Mouse (Mus musculus) embryonic facial prominence, embryonic 14.5 days (tissue): ENCODE results near the gene Gm9817. TPM values are rescaled to one million over a fixed set of nuclear protein-coding genes. Genes with fewer than 3 reads are reported as not detected.

ENCODE experiments used
- ATAC-seq: fragments of 200-750 bp; cut with Nextera tagmentation; 2 replicates; pipeline ENCODE4 v1.8.0; 2017; ENCODE audit warnings: low read depth, moderate number of reproducible peaks, moderate TSS enrichment
- DNase-seq: peaks from one replicate; pipeline ENCODE4 v3.0.0-alpha.2; 2015; ENCODE audit warnings: low spot score
- H3K27ac ChIP-seq: fragments of 300-500 bp; sonication (generic); replicated peaks from 2 replicates; pipeline ENCODE4 v1.5.1; 2014; ENCODE audit warnings: low read depth, mild to moderate bottlenecking, low read length, moderate library complexity
- H3K27me3 ChIP-seq: fragments of 300-500 bp; sonication (generic); replicated peaks from 2 replicates; pipeline ENCODE4 v1.6.1; 2014; ENCODE audit warnings: low read length; ENCODE audit not compliant: control insufficient read depth, insufficient read depth
- H3K36me3 ChIP-seq: fragments of 300-500 bp; sonication (generic); 2 replicates; pipeline ENCODE4 v1.6.1; 2014; ENCODE audit warnings: low read length, mixed read lengths; ENCODE audit not compliant: control insufficient read depth, insufficient read depth
- H3K4me1 ChIP-seq: fragments of 300-500 bp; sonication (generic); 2 replicates; pipeline ENCODE4 v1.6.1; 2014; ENCODE audit warnings: antibody characterized with exemption, low read length; ENCODE audit not compliant: control insufficient read depth, insufficient read depth
- H3K4me2 ChIP-seq: fragments of 300-500 bp; sonication (generic); 2 replicates; pipeline ENCODE4 v1.6.1; 2014; ENCODE audit warnings: low read depth, mild to moderate bottlenecking, low read length, moderate library complexity, mixed read lengths
- H3K4me3 ChIP-seq: fragments of 300-500 bp; sonication (generic); 2 replicates; pipeline ENCODE4 v1.5.1; 2014; ENCODE audit warnings: low read depth, mild to moderate bottlenecking, low read length
- H3K9ac ChIP-seq: fragments of 300-500 bp; sonication (generic); 2 replicates; pipeline ENCODE4 v1.6.1; 2014; ENCODE audit warnings: low read depth, mild to moderate bottlenecking, low read length, moderate library complexity, mixed read lengths
- H3K9me3 ChIP-seq: fragments of 300-500 bp; sonication (generic); 2 replicates; pipeline ENCODE4 v1.6.1; 2016; ENCODE audit warnings: low read length; ENCODE audit not compliant: control insufficient read depth
- WGBS: fragments of 180-500 bp; shearing (Covaris S2); extraction: QIAGEN DNeasy Blood & Tissue Kit; methylation state at CpG from one replicate; pipeline ENCODE4 v1.1.7; 2014; 5-methylcytosine and 5-hydroxymethylcytosine counted together
- polyA plus RNA-seq: library from polyadenylated mRNA; unstranded; fragments of >200 nt; fragmentation: Nextera tagmentation; extraction: Ambion mirVana; gene quantifications from 2 replicates; pipeline ENCODE4 v1.2.1, GENCODE M21; 2014

Gm9817 gene
- polyA plus RNA-seq, 1 experiment from 2014 or later: 0.17 TPM

DNA sequence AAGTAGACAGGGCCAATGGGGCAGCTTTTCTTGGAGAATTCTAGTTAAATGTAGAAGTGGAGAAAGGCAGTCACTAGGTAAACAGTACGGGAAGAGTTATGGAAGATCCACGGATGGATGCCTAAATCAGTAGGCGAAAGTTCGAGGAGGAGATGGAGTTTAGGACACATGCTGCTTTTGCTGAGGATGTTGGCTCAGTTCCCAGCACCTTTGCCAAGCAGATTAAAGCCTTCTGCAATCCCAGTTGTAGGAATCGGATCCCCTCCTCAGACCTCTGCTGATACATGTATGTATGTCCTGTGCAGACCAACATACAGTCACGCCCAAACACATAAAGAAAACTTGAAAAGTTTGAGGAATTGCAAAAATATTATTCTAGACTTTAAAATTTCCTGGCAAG, 8.1 kb upstream of the Gm9817 start:
- no peak for ATAC-seq
- H3K27me3 ChIP-seq: no peaks in the 10 kb centered on the region
- 72% methylated on average over 6 of the region's 6 CpGs for WGBS
- H3K4me2 ChIP-seq: no peak overlapping the region
- DNase-seq: no peak
- no peaks in the 10 kb centered on the region for H3K9me3 ChIP-seq
- no peak overlapping the region for H3K27ac ChIP-seq
- H3K4me3 ChIP-seq: no peak overlapping the region
- no peaks in the 10 kb centered on the region for H3K36me3 ChIP-seq
- no peaks in the 10 kb centered on the region for H3K4me1 ChIP-seq
- H3K9ac ChIP-seq: no peak overlapping the region

DNA sequence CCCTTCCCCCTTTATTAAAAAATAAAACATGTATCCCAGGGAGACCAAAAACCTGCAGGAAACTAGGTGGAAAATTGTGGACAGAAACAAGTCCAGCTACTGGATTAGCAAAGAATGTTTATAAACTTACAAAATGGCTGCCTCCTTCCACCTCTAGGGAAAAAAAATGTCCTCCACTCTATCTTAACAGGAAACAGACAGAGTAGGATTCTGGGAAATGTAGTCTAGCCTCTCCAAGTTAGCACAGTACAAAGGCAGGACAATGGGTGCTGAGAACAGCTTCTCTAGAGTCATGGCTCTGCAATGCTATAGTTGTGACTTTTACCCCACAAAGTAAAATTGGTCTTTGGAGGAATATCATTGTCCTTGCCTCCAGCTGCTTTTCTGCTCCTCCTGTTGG, 3.5 kb upstream of the Gm9817 start:
- Histone ChIP-seq H3K9me3 (0 out of 2 replicates have a peak, but pooled peaks cover under 1% of the 10 kb centered on the region), H3K36me3 (no peaks in the 10 kb centered on the region), H3K27me3 (0 out of 2 replicates have a peak, but pooled peaks cover 2% of the 10 kb centered on the region), H3K4me3 (no peak overlapping the region), H3K4me1 (no peaks in the 10 kb centered on the region), H3K9ac (no peak overlapping the region), H3K27ac (no peak overlapping the region), H3K4me2 (no peak overlapping the region)
- no peak for DNase-seq
- ATAC-seq: no peak

DNA sequence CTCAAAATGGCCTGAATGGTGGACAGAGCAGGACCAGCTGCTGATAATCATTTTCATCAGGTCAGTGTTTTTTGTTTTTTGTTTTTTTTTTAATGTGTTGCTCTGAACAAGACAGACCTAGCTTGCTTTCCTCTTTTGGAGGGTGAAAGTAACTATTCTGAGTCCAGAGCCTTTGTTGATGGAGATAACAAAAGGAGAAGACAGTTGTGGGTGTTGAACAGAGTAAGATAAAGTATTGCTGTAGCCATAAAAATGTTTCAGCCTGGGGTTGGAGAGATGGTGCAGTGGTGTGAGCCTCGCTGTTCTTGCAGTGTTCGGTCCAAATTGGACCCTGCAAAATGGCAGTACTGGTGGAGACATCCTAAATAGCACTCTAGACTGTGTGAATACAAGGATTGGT, 2.8 kb upstream of the Gm9817 start:
- no peak for DNase-seq
- peaks cover 8% of the 10 kb centered on the region for H3K9me3 ChIP-seq
- no peaks in the 10 kb centered on the region for H3K4me1 ChIP-seq
- H3K4me2 ChIP-seq: no peak overlapping the region
- ATAC-seq: no peak
- 0 out of 2 replicates have a peak, but pooled peaks cover 2% of the 10 kb centered on the region for H3K27me3 ChIP-seq
- no peak overlapping the region for H3K4me3 ChIP-seq
- H3K27ac ChIP-seq: no peak overlapping the region
- WGBS: 98% methylated on average over 2 of the region's 2 CpGs
- H3K36me3 ChIP-seq: no peaks in the 10 kb centered on the region
- H3K9ac ChIP-seq: no peak overlapping the region

DNA sequence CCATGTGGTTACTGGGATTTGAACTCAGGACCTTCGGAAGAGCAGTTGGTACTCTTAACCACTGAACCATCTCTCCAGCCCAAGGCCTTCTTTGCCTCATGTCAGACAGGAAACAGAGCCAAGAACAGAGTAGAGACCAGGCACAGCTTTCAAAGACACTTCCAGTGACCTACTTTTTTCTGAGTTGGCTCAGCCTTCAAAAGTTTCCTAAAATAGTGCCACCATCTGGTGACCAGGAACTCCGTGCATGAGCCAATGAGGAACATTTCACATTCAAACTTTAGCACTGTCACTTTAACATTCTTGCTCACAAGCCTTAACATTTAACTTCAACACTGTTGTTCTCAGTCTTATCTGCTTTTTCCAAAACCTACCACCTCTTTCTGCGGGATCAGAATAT, 2.3 kb downstream of the Gm9817 start:
- Histone ChIP-seq H3K9me3 (peaks cover 14% of the 10 kb centered on the region), H3K27me3 (0 out of 2 replicates have a peak, but pooled peaks cover 2% of the 10 kb centered on the region), H3K4me2 (no peak overlapping the region), H3K4me3 (no peak overlapping the region), H3K27ac (no peak overlapping the region), H3K9ac (no peak overlapping the region), H3K36me3 (no peaks in the 10 kb centered on the region), H3K4me1 (no peaks in the 10 kb centered on the region)
- no peak for DNase-seq
- no peak for ATAC-seq
- WGBS: 96% methylated on average over 3 of the region's 3 CpGs

DNA sequence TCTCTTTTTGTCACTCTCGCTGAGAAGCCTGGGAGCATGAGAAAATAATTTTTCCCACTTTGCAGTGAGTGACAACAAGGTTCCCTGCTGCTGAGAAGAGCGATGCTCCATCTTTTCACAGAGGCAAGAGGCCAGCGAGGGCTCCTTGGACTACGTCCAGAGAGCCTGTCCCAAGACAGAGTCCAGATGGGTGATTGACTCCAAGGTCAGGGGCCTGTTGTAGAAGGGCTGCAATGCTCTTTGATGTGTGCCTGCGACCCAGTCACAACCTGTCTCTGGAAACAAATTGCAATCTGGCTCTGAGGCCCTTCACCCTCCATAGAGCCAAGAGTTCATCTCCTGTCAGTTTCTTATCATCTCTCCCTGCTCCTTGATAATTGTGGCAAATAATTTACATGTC, 5.2 kb downstream of the Gm9817 start:
- Histone ChIP-seq H3K4me2 (no peak overlapping the region), H3K9me3 (peaks cover 14% of the 10 kb centered on the region), H3K27me3 (0 out of 2 replicates have a peak, but pooled peaks cover 2% of the 10 kb centered on the region), H3K4me1 (no peaks in the 10 kb centered on the region), H3K27ac (no peak overlapping the region), H3K36me3 (no peaks in the 10 kb centered on the region), H3K9ac (no peak overlapping the region), H3K4me3 (no peak overlapping the region)
- 32% methylated on average over 5 of the region's 5 CpGs for WGBS
- ATAC-seq: no peak
- no peak for DNase-seq

DNA sequence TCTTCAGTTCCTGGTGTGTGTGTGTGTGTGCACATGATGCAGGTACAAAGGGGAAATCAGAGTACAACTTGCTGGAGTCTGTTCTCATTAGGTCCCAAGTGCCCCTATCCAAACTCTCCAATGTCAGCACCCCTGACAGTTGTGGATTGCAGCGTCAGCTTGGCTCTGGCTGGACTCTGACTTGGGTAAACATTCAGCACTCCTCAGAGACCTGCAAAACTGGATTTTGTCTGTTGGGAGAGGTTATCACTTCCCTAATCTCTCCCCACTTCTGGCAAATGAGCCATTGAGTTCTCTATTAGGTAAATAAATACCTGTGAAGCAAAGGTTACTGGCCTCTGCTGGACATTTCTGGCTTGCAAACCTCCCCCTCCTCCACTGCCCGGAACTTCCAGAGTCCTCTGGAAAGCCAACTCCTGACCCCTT, 10.3 kb downstream of the Gm9817 start:
- Histone ChIP-seq H3K27me3 (no peaks in the 10 kb centered on the region), H3K4me3 (no peak overlapping the region), H3K4me2 (no peak overlapping the region), H3K4me1 (peaks cover 4% of the 10 kb centered on the region; the same call in 1 of the 2 replicates), H3K36me3 (no peaks in the 10 kb centered on the region), H3K9ac (no peak overlapping the region), H3K27ac (no peak overlapping the region), H3K9me3 (no peaks in the 10 kb centered on the region)
- no peak; the same call in 1 of the 2 replicates for ATAC-seq
- WGBS: 18% methylated on average over 2 of the region's 2 CpGs
- DNase-seq: peak; percentile 24

DNA sequence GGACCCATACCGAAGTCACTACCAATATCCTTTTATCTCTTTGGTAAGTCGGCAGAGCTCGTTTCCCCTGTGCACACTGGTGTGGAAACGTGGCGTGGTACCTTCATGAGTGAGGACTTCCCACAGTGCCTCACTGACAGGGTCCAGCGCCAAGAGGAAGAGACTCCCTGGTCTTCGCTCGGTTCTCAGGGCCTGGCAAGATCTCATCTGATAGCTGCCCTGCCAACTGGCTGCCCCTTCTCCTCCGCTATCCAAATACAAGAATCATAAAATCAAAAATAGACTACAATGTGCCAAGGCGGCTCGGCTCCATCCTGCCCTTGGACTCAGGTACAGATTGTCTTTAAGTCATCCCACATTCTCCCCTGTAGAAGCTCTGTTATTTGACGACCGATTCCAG, 11.4 kb downstream of the Gm9817 start:
- DNase-seq (no peak), ATAC-seq (no peak)
- Histone ChIP-seq H3K9ac (no peak overlapping the region), H3K9me3 (no peaks in the 10 kb centered on the region), H3K4me2 (no peak overlapping the region), H3K4me3 (no peak overlapping the region), H3K27me3 (no peaks in the 10 kb centered on the region), H3K36me3 (no peaks in the 10 kb centered on the region), H3K27ac (no peak overlapping the region), H3K4me1 (peaks cover 4% of the 10 kb centered on the region; the same call in 1 of the 2 replicates)
- WGBS: 68% methylated on average over 13 of the region's 13 CpGs

DNA sequence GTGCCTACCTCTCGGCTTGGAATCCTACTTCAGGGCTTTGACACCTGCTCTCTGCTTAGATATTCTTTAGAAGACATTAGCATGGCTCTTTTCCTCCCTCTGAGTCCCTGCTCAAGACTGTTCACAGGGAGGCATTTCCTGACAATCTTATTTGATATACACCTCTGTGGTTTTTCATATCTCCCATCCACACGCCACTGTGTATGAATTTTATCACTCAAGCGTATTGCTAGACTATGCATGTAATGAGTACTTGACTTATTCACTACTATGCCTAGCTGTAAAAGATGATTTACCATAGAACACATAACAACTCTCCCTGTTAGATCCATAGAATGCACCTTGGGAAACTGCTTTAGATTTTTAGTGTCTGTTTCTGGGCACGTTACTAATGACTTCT, 14.3 kb downstream of the Gm9817 start:
- Histone ChIP-seq H3K9me3 (no peaks in the 10 kb centered on the region), H3K36me3 (no peaks in the 10 kb centered on the region), H3K4me3 (no peak overlapping the region), H3K9ac (no peak overlapping the region), H3K27ac (no peak overlapping the region), H3K27me3 (no peaks in the 10 kb centered on the region), H3K4me1 (peaks cover 4% of the 10 kb centered on the region; the same call in 1 of the 2 replicates), H3K4me2 (no peak overlapping the region)
- WGBS: 86% methylated on average over 4 of the region's 4 CpGs
- ATAC-seq: no peak
- DNase-seq: no peak

DNA sequence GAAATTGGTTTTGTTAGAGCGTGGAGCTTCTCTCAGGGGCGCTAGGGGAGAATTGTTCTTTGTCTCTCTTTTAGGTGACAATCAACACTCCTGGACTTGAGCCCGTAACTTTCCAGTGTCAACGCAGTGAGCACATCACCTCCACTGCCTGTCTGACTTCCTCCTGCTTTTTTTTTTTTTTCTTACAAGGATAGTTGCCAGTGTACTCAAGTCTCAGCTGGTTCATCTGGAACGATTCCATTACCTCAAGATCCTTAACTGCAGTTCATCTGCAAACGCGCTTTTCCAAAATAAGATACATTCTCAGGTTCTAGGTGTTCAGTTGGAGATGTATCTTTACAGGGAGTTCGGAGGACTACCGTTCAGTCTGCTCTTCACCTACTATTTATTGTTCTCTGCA, 16.5 kb downstream of the Gm9817 start:
- no peaks in the 10 kb centered on the region for H3K9me3 ChIP-seq
- ATAC-seq: no peak

More for the DNA sequence above, 16.5 kb downstream of the Gm9817 start:
- Histone ChIP-seq H3K4me1 (no peaks in the 10 kb centered on the region), H3K36me3 (no peaks in the 10 kb centered on the region), H3K27me3 (no peaks in the 10 kb centered on the region), H3K4me2 (no peak overlapping the region), H3K4me3 (no peak overlapping the region), H3K27ac (no peak overlapping the region), H3K9ac (no peak overlapping the region)
- WGBS: 76% methylated on average over 9 of the region's 9 CpGs
- DNase-seq: peak; percentile 44
